40 mouse cellular contexts compared by ENCODE assay signal in genomic region chr3:88074351-88074750, GRCm38 (mm10). TPM values are rescaled to one million over a fixed set of nuclear protein-coding genes. Genes with fewer than 3 reads are reported as not detected.
"Had no signal": no experiment of that assay in that cellular context is flagged by ENCODE, and none has a peak within 500 bp of the region (broad histone marks: within the 10 kb centered on the region; RNA-seq: fewer than 3 reads in every experiment).

No protein-coding gene starts in this region.

- H3K36me3 ChIP-seq: heart, embryonic 12.5 days; heart, embryonic 13.5 days; heart, embryonic 15.5 days; hindbrain, embryonic 10.5 days; hindbrain, embryonic 12.5 days; hindbrain, embryonic 15.5 days; intestine, embryonic 15.5 days; kidney, embryonic 15.5 days had no signal

- H3K4me2 ChIP-seq: heart, embryonic 11.5 days; heart, embryonic 12.5 days; heart, embryonic 13.5 days; heart, embryonic 15.5 days; hindbrain, embryonic 12.5 days; hindbrain, embryonic 14.5 days; hindbrain, embryonic 15.5 days; intestine, embryonic 15.5 days; kidney, embryonic 15.5 days had no signal

- H3K27ac ChIP-seq: heart, embryonic 13.5 days; heart, embryonic 15.5 days; hindbrain, embryonic 10.5 days; hindbrain, embryonic 12.5 days; hindbrain, embryonic 14.5 days; hindbrain, embryonic 15.5 days; hindbrain, postnatal 0 days; intestine, embryonic 15.5 days; kidney, embryonic 15.5 days; kidney, postnatal 0 days; layer of hippocampus, adult 2 months; left cerebral cortex, adult 2 months had no signal

- DNase-seq: heart, postnatal 10 days; heart, postnatal 14 days; heart, postnatal 36 days; heart, postnatal 4 days; kidney, adult 11 months; kidney, adult 18-20 months; kidney, adult 2 months; kidney, adult 8-10 months; kidney, adult 9 months; kidney, postnatal 10 days; kidney, postnatal 14 days; kidney, postnatal 25 days; kidney, postnatal 36 days; kidney, postnatal 4 days; layer of hippocampus, adult 9-11 months; layer of hippocampus, postnatal 36 days had no signal

- H3K9ac ChIP-seq: heart, embryonic 12.5 days; heart, embryonic 13.5 days; heart, embryonic 15.5 days; hindbrain, embryonic 12.5 days; hindbrain, embryonic 14.5 days; hindbrain, embryonic 15.5 days; intestine, embryonic 15.5 days; kidney, embryonic 15.5 days had no signal

- H3K4me3 ChIP-seq: heart, embryonic 12.5 days; heart, embryonic 13.5 days; heart, embryonic 15.5 days; hindbrain, embryonic 10.5 days; hindbrain, embryonic 12.5 days; hindbrain, embryonic 15.5 days; intestine, embryonic 15.5 days; kidney, embryonic 15.5 days; layer of hippocampus, adult 2 months; left cerebral cortex, adult 2 months had no signal

- ATAC-seq: hindbrain, embryonic 16.5 days; hindbrain, postnatal 0 days; inflammation-experienced regulatory T-cells, adult 6 months; intestine, embryonic 15.5 days; intestine, embryonic 16.5 days; intestine, postnatal 0 days had no signal

- H3K4me1 ChIP-seq: heart, embryonic 12.5 days; heart, embryonic 13.5 days; heart, embryonic 15.5 days; hindbrain, embryonic 12.5 days; hindbrain, embryonic 15.5 days; intestine, embryonic 15.5 days; kidney, embryonic 15.5 days had no signal

- H3K9me3 ChIP-seq: heart, embryonic 12.5 days; heart, embryonic 13.5 days; heart, embryonic 15.5 days; hindbrain, embryonic 10.5 days; hindbrain, embryonic 12.5 days; hindbrain, embryonic 15.5 days; intestine, embryonic 15.5 days; kidney, embryonic 15.5 days had no signal

RNA-seq across cellular contexts. Expression of gene Ttc24, which starts 3.8 kb away (rescaled TPM):
- polyA plus RNA-seq: heart, embryonic 11.5 days; heart, embryonic 12.5 days; heart, embryonic 13.5 days; heart, embryonic 14.5 days; heart, embryonic 15.5 days; heart, postnatal 0 days; hindbrain, embryonic 10.5 days; hindbrain, embryonic 14.5 days; hindbrain, embryonic 15.5 days; hindbrain, embryonic 16.5 days; hindbrain, postnatal 0 days; inflammation-experienced regulatory T-cells, adult 6 months; intestine, embryonic 14.5 days; intestine, embryonic 15.5 days; intestine, embryonic 16.5 days; intestine, postnatal 0 days; kidney, adult 2 months; kidney, embryonic 14.5 days; kidney, embryonic 15.5 days; kidney, embryonic 16.5 days; kidney, postnatal 0 days; large intestine, adult 2 months had no signal

RNA-seq across cellular contexts. Expression of gene Hapln2, which starts 47.0 kb away (rescaled TPM):
- polyA plus RNA-seq: heart, embryonic 11.5 days; heart, embryonic 13.5 days; inflammation-experienced regulatory T-cells, adult 6 months; intestine, embryonic 14.5 days; intestine, embryonic 15.5 days; intestine, embryonic 16.5 days; intestine, postnatal 0 days; kidney, adult 2 months; kidney, embryonic 14.5 days; large intestine, adult 2 months had no signal
